Mouse (Mus musculus): ENCODE data around the gene A730071L15Rik. TPM values are rescaled to one million over a fixed set of nuclear protein-coding genes. Genes with fewer than 3 reads are reported as not detected.

A730071L15Rik gene
- polyA plus RNA-seq, 1 experiment from 2014 or later = 0.41 TPM

DNA sequence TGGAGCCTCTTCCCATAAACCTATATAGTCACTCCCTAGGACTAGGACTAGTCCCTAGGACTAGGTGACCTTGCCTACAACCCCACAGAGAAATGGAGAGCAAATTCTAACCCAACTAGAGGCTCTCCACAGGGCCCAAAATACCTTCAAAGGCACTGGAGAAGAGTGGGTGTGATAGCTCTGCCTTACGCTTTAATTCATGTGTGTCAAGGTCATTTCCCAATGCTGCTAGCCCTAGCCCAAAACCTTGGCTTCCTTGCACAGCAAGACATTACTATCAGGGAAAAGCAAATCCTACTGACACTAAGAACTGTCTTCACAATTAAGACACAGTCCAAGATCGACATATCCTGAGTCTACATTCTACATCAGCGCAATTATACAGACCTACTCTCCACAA, 36.8 kb upstream of the A730071L15Rik start:
- Histone ChIP-seq H3K4me2 (no peak overlapping the region), H3K4me1 (ENCODE audit: control insufficient read depth, insufficient read depth, low read length) (no peaks in the 10 kb centered on the region), H3K27me3 (ENCODE audit: control insufficient read depth, insufficient read depth, low read length) (no peaks in the 10 kb centered on the region), H3K4me3 (ENCODE audit: low read depth, low read length) (no peak overlapping the region), H3K27ac (ENCODE audit: low read depth, low read length) (no peak overlapping the region), H3K9ac (ENCODE audit: low read length) (no peak overlapping the region), H3K9me3 (ENCODE audit: control insufficient read depth, low read length) (no peaks in the 10 kb centered on the region), H3K36me3 (ENCODE audit: control insufficient read depth, insufficient read depth, low read length) (no peaks in the 10 kb centered on the region)
- ATAC-seq (ENCODE audit: low FRiP score) (no peak), DNase-seq (ENCODE audit: low spot score, missing footprints) (peak; percentile 64)
- 96% methylated on average over 3 of the region's 3 CpGs for WGBS

DNA sequence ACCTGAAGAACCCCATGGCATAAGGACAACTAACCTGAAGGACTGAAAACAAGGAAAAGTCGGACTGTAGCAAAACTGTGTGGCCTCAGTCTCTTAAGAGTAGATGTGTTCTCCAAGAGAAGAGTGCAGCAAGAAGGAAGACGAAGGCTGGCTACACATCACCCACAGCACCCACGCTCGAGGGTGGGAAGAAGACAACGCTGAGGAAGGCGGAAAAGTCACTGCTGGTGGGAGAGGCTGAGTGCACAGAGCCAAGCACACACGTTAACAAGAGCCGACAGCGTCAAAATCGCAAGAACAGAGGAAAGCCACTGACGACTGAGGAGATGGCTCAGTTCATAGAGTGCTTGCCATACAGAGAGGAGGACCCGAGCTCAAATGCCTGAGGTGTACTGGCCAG, 36.1 kb upstream of the A730071L15Rik start:
- DNase-seq (ENCODE audit: low spot score, missing footprints) (peak; percentile 31), ATAC-seq (ENCODE audit: low FRiP score) (no peak)
- no peak overlapping the region for H3K27ac ChIP-seq (ENCODE audit: low read depth, low read length)
- H3K27me3 ChIP-seq (ENCODE audit: control insufficient read depth, insufficient read depth, low read length) = no peaks in the 10 kb centered on the region
- no peaks in the 10 kb centered on the region for H3K36me3 ChIP-seq (ENCODE audit: control insufficient read depth, insufficient read depth, low read length)
- H3K4me1 ChIP-seq (ENCODE audit: control insufficient read depth, insufficient read depth, low read length) = no peaks in the 10 kb centered on the region
- 96% methylated on average over 12 of the region's 12 CpGs for WGBS
- H3K9me3 ChIP-seq (ENCODE audit: control insufficient read depth, low read length) = no peaks in the 10 kb centered on the region
- H3K9ac ChIP-seq (ENCODE audit: low read length) = no peak overlapping the region
- no peak overlapping the region for H3K4me2 ChIP-seq
- no peak overlapping the region for H3K4me3 ChIP-seq (ENCODE audit: low read depth, low read length)

DNA sequence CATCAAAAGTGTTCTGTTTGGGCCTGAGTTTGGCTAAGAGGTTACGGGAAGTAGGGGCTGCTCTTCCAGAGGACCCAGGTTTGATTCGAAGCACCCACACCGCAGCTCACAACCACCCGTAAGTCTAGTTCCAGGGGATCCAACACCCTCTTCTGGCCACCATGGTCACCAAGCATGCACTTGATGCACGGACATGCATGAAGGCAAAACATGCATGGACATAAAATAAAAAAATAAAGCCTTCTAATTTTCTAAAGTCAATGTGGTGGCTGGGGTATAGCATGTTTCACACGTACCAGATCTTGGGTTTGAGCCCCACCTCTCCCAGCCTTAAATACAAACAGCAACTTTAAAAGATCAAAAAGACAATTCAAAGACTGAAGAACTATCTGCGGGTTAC, 35.0 kb upstream of the A730071L15Rik start:
- ATAC-seq (ENCODE audit: low FRiP score) (no peak), DNase-seq (ENCODE audit: low spot score, missing footprints) (peak; percentile 51)
- H3K4me2 ChIP-seq = no peak overlapping the region
- H3K27me3 ChIP-seq (ENCODE audit: control insufficient read depth, insufficient read depth, low read length) = no peaks in the 10 kb centered on the region
- no peak overlapping the region for H3K27ac ChIP-seq (ENCODE audit: low read depth, low read length)
- H3K9me3 ChIP-seq (ENCODE audit: control insufficient read depth, low read length) = no peaks in the 10 kb centered on the region
- H3K4me1 ChIP-seq (ENCODE audit: control insufficient read depth, insufficient read depth, low read length) = no peaks in the 10 kb centered on the region
- no peak overlapping the region for H3K4me3 ChIP-seq (ENCODE audit: low read depth, low read length)
- WGBS = 94% methylated on average over 7 of the region's 7 CpGs
- no peaks in the 10 kb centered on the region for H3K36me3 ChIP-seq (ENCODE audit: control insufficient read depth, insufficient read depth, low read length)
- no peak overlapping the region for H3K9ac ChIP-seq (ENCODE audit: low read length)

DNA sequence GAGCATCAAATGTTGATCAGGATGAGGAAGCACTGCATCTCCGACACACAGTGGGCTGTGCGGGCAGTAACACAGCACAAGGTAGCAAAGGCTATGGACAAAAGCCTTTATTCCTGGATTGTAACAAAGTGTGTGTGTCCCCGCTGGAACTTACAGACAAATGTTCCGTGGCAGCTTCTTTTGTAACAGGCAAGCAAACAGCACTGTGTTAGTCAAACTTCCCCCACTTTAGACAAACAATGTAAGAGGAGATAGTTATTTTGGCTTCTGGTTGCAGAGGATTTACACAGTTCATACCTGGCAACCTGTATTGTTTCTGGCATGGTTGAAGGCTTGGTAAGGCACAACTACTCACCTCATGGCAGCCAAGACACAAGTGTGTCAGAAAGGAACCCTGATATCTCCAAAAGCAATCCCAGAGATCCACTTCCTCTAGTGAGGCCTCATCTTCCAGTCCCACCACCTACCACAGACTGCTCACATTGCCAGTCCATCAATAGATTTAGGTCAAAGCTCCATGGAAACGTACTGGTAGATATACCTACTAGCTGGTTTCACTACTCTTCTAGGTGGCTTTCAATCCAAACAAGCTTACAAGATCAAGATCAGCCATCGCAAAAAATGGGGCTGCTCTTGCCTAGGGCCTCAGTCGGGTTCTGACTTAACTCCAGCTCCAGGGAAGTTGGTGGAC, 34.3 kb upstream of the A730071L15Rik start:
- H3K36me3 ChIP-seq (ENCODE audit: control insufficient read depth, insufficient read depth, low read length) = no peaks in the 10 kb centered on the region
- WGBS = 96% methylated on average over 7 of the region's 7 CpGs
- no peak overlapping the region for H3K4me2 ChIP-seq
- H3K9ac ChIP-seq (ENCODE audit: low read length) = no peak overlapping the region
- no peak overlapping the region for H3K27ac ChIP-seq (ENCODE audit: low read depth, low read length)
- ATAC-seq (ENCODE audit: low FRiP score) = no peak
- no peaks in the 10 kb centered on the region for H3K4me1 ChIP-seq (ENCODE audit: control insufficient read depth, insufficient read depth, low read length)
- H3K9me3 ChIP-seq (ENCODE audit: control insufficient read depth, low read length) = no peaks in the 10 kb centered on the region
- no peaks in the 10 kb centered on the region for H3K27me3 ChIP-seq (ENCODE audit: control insufficient read depth, insufficient read depth, low read length)
- peak; percentile 47 for DNase-seq (ENCODE audit: low spot score, missing footprints)
- H3K4me3 ChIP-seq (ENCODE audit: low read depth, low read length) = no peak overlapping the region

DNA sequence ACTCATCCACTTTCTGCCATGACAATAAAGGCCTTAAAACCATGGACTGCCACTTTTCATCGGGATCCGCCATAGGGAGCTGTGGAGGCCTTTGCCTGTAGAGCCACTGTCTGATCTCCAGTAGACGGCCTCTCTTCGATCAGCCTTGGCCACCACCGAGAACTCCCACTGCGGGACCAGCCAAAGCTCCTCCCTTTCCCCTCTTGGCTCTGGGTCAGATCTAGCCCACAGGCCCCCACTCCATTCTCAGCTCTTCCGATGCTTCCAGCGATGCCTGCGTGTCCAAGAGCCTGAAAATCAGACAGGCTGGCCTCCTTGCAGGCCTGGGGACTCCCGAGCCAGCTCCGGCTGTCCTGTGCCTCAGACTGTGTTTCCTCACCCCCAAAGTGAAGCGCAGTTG, 33.5 kb upstream of the A730071L15Rik start:
- 91% methylated on average over 12 of the region's 12 CpGs for WGBS
- DNase-seq (ENCODE audit: low spot score, missing footprints) (no peak), ATAC-seq (ENCODE audit: low FRiP score) (no peak)
- Histone ChIP-seq H3K27me3 (ENCODE audit: control insufficient read depth, insufficient read depth, low read length) (no peaks in the 10 kb centered on the region), H3K4me2 (no peak overlapping the region), H3K9me3 (ENCODE audit: control insufficient read depth, low read length) (no peaks in the 10 kb centered on the region), H3K36me3 (ENCODE audit: control insufficient read depth, insufficient read depth, low read length) (no peaks in the 10 kb centered on the region), H3K27ac (ENCODE audit: low read depth, low read length) (no peak overlapping the region), H3K4me1 (ENCODE audit: control insufficient read depth, insufficient read depth, low read length) (no peaks in the 10 kb centered on the region), H3K9ac (ENCODE audit: low read length) (no peak overlapping the region), H3K4me3 (ENCODE audit: low read depth, low read length) (no peak overlapping the region)

DNA sequence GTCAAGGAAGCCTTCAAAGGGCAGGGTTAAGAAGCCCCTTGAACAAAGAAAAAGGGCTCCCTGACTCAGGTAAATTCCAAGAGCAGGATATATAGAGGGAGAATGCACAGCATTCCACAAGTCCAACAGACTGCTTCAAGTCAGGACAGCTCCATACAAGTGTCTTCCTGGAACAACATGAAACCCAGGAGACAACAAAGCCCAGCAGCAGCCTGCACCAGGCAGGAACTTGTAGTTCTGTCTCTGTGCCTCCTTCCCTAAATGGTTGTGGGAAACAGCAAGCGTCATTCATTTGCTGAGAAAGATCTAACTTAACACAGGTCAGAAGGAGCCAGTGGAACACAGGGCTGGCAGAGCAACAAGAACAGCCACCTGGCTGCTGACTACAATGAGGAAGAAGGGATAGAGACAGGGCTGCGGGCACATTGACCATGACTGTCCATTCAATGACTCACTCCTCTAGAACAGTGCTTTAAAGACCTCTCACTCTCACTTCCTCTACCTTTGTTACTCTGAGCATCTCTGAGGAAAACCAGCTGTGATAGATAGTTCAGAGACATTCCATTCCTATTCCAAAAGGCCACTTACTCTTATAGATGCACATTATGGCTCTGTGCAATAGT, 30.7 kb upstream of the A730071L15Rik start:
- Histone ChIP-seq H3K4me1 (ENCODE audit: control insufficient read depth, insufficient read depth, low read length) (no peaks in the 10 kb centered on the region), H3K9me3 (ENCODE audit: control insufficient read depth, low read length) (no peaks in the 10 kb centered on the region), H3K36me3 (ENCODE audit: control insufficient read depth, insufficient read depth, low read length) (no peaks in the 10 kb centered on the region), H3K4me2 (no peak overlapping the region), H3K27ac (ENCODE audit: low read depth, low read length) (no peak overlapping the region), H3K9ac (ENCODE audit: low read length) (no peak overlapping the region), H3K4me3 (ENCODE audit: low read depth, low read length) (no peak overlapping the region), H3K27me3 (ENCODE audit: control insufficient read depth, insufficient read depth, low read length) (no peaks in the 10 kb centered on the region)
- DNase-seq (ENCODE audit: low spot score, missing footprints) (peak; percentile 17), ATAC-seq (ENCODE audit: low FRiP score) (no peak)
- WGBS = 94% methylated on average over 2 of the region's 2 CpGs

DNA sequence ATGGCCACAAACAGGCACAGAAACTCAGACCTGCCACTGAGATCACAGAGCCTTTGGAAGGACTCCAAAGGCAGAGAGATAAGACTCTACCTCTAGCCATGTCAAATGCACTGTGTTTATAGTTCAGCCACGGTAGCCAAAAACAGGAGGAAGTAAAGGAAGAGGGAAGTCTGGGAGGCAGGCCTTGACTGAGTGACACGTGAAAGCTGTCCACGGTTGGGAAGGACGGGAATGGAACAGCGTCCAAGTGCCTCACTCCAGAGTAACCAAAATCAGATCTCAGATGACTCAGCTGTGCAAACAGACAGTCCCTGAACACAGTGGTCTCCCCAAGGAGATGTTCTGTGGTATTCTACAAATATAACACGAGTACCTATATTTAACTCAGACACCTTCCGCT, 25.1 kb upstream of the A730071L15Rik start:
- no peak overlapping the region for H3K27ac ChIP-seq (ENCODE audit: low read depth, low read length)
- 93% methylated on average over 7 of the region's 7 CpGs for WGBS
- peak; percentile 84 for DNase-seq (ENCODE audit: low spot score, missing footprints)
- ATAC-seq (ENCODE audit: low FRiP score) = no peak
- no peak overlapping the region for H3K4me2 ChIP-seq
- H3K9ac ChIP-seq (ENCODE audit: low read length) = no peak overlapping the region
- H3K9me3 ChIP-seq (ENCODE audit: control insufficient read depth, low read length) = no peaks in the 10 kb centered on the region
- no peaks in the 10 kb centered on the region for H3K36me3 ChIP-seq (ENCODE audit: control insufficient read depth, insufficient read depth, low read length)
- peaks cover 21% of the 10 kb centered on the region for H3K4me1 ChIP-seq (ENCODE audit: control insufficient read depth, insufficient read depth, low read length)
- H3K4me3 ChIP-seq (ENCODE audit: low read depth, low read length) = no peak overlapping the region
- no peaks in the 10 kb centered on the region for H3K27me3 ChIP-seq (ENCODE audit: control insufficient read depth, insufficient read depth, low read length)

DNA sequence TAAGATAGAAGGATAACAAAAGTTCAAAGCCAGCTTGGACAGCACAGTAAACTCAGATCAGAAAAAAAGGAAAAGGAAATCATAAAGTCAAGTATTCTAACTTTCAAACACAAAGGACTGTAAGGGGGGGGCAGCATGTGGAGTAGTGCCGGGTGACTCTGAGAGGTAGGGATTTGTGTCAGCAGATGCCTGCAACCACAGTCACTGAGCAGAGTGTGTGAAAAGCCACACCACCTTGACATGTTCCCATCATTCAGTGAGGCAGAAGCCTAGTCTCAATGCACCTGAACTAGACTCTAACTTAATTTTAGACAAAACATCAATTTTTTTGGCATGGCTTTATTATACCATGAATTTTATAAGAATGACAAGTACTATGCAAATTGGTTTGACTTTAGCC, 24.3 kb upstream of the A730071L15Rik start:
- H3K9me3 ChIP-seq (ENCODE audit: control insufficient read depth, low read length) = no peaks in the 10 kb centered on the region
- H3K4me1 ChIP-seq (ENCODE audit: control insufficient read depth, insufficient read depth, low read length) = peaks cover 23% of the 10 kb centered on the region
- DNase-seq (ENCODE audit: low spot score, missing footprints) (no peak), ATAC-seq (ENCODE audit: low FRiP score) (no peak)
- H3K27ac ChIP-seq (ENCODE audit: low read depth, low read length) = no peak overlapping the region
- H3K4me3 ChIP-seq (ENCODE audit: low read depth, low read length) = no peak overlapping the region
- H3K9ac ChIP-seq (ENCODE audit: low read length) = no peak overlapping the region
- no peaks in the 10 kb centered on the region for H3K27me3 ChIP-seq (ENCODE audit: control insufficient read depth, insufficient read depth, low read length)
- 73% methylated on average over 1 of the region's 1 CpGs for WGBS
- H3K4me2 ChIP-seq = no peak overlapping the region
- H3K36me3 ChIP-seq (ENCODE audit: control insufficient read depth, insufficient read depth, low read length) = no peaks in the 10 kb centered on the region

DNA sequence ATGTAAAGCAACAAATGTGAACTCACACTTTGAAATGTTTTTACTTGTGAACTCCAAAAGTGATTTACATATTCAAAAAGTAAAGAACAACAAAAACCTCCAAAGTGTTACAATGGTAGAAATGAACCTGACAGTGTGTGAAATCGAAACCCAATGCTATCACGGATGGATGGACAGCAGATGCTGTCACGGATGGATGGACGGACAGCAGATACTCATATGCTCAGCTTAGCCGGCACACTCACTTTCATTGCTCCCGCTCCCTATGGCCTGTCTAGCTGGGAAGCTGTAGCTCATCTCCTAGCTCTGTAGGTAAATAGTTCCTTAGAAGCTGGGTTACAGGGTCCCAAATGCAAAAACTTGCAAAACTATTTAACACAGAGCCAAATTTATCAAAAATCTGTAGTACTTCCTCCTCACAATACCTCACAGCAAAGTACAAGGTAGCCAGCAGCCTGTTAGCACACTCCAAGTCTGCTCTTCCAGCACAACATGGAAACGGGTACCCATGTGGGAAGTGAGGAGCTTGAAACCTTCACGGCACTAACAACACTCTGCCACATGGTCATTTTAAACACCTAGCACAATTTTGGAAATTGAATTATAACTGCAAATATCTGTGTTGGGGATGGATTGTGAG, 21.9 kb upstream of the A730071L15Rik start:
- ATAC-seq (ENCODE audit: low FRiP score) = no peak
- DNase-seq (ENCODE audit: low spot score, missing footprints) = no peak

More for the DNA sequence above, 21.9 kb upstream of the A730071L15Rik start:
- H3K4me3 ChIP-seq (ENCODE audit: low read depth, low read length) = no peak overlapping the region
- no peak overlapping the region for H3K9ac ChIP-seq (ENCODE audit: low read length)
- no peak overlapping the region for H3K4me2 ChIP-seq
- no peaks in the 10 kb centered on the region for H3K36me3 ChIP-seq (ENCODE audit: control insufficient read depth, insufficient read depth, low read length)
- no peaks in the 10 kb centered on the region for H3K9me3 ChIP-seq (ENCODE audit: control insufficient read depth, low read length)
- 41% methylated on average over 8 of the region's 8 CpGs for WGBS
- H3K27me3 ChIP-seq (ENCODE audit: control insufficient read depth, insufficient read depth, low read length) = no peaks in the 10 kb centered on the region
- H3K27ac ChIP-seq (ENCODE audit: low read depth, low read length) = no peak overlapping the region
- H3K4me1 ChIP-seq (ENCODE audit: control insufficient read depth, insufficient read depth, low read length) = peaks cover 23% of the 10 kb centered on the region
